Mouse (Mus musculus): ENCODE measurements around the gene Wnt5a. TPM values are rescaled to one million over a fixed set of nuclear protein-coding genes. Genes with fewer than 3 reads are reported as not detected.

The Wnt5a gene
- polyA plus RNA-seq, 1 experiment from 2014 or later, result 26.0 TPM

GRCm38 (mm10) chr14:28507471-28507870 is 2.9 kb downstream of the Wnt5a start:
- H3K9ac ChIP-seq (replicated peaks; ENCODE audit: low read length), result peak overlapping the region; percentile 88
- WGBS, result 1% methylated on average over 18 of the region's 18 CpGs

GRCm38 (mm10) chr14:28508288-28509258 is 4.0 kb downstream of the Wnt5a start:
- H3K9ac ChIP-seq (replicated peaks; ENCODE audit: low read length), result peak overlapping the region; percentile 68
- H3K9me3 ChIP-seq (ENCODE audit: low read length), result no peaks in the 10 kb centered on the region
- no peak for ATAC-seq (ENCODE audit: low FRiP score, low TSS enrichment)
- H3K4me2 ChIP-seq (replicated peaks; ENCODE audit: low read depth, low read length), result peak overlapping the region; percentile 91
- WGBS, result 23% methylated on average over 27 of the region's 27 CpGs
- H3K27ac ChIP-seq (ENCODE audit: low read length), result no peak overlapping the region
- no peaks in the 10 kb centered on the region for H3K36me3 ChIP-seq (ENCODE audit: insufficient read depth, low read length)
- H3K4me1 ChIP-seq (ENCODE audit: insufficient read depth, low read length), result peaks cover 41% of the 10 kb centered on the region
- peaks cover 42% of the 10 kb centered on the region for H3K27me3 ChIP-seq (ENCODE audit: insufficient read depth, low read length)
- H3K4me3 ChIP-seq (ENCODE audit: low read length), result peak overlapping the region; percentile 73

More at GRCm38 (mm10) chr14:28507471-28507870, 2.9 kb downstream of the Wnt5a start:
- 0 out of 2 replicates have a peak, but pooled peaks have one; percentile 3 for ATAC-seq (ENCODE audit: low FRiP score, low TSS enrichment)
- Histone ChIP-seq H3K9me3 (ENCODE audit: low read length) (no peaks in the 10 kb centered on the region), H3K4me1 (ENCODE audit: insufficient read depth, low read length) (peaks cover 41% of the 10 kb centered on the region), H3K4me3 (ENCODE audit: low read length) (peak overlapping the region; percentile 73), H3K36me3 (ENCODE audit: insufficient read depth, low read length) (no peaks in the 10 kb centered on the region), H3K27ac (ENCODE audit: low read length) (peak overlapping the region; percentile 95; the same call in 1 of the 2 replicates), H3K27me3 (ENCODE audit: insufficient read depth, low read length) (peaks cover 35% of the 10 kb centered on the region), H3K4me2 (replicated peaks; ENCODE audit: low read depth, low read length) (peak overlapping the region; percentile 91)

DNA sequence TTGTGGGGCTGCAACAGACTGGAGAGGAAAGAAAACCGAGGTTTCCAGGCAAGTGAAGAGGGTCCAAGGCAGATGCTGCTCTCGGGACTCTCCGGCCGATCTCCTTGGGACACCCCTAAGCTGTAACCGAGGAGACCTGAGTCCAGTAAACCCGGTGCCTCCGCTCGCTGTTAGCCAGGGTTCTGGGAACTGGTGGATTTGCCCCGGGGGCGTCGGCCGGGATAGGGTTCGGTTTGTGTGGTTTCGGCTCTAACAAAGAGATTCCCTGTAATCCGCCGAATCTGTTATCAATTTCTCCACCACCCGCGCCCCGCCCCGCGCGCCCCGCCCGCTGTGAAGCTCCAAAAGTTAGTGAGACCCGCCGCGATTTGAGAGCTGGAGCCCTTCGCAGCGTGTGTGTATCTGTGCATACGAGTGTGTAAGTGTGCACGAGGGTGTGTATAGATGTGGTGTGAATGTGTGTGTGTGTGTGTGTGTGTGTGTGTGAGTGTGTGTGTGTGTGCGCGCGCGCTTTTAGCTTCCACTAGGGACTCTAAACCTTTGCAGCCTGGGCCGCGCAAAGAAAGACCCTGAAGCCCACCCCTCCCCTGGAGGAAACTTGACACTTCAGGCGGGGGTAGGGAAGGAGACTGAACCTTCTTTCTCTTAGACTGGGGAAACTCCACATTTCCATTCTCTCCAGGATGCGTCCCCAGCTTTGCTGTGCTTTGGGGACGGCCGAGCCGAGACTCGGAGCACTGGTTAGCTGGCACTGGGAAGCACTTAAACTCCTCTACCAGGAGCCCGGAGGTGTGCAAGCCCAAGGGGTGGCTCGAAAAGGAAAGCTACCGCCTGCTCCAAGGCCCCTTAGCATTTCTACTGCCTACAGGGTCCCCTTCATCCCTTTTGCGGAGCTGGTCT is 5.1 kb downstream of the Wnt5a start:
- ATAC-seq (ENCODE audit: low FRiP score, low TSS enrichment), result 0 out of 2 replicates have a peak, but pooled peaks have one; percentile 7
- WGBS, result 1% methylated on average over 47 of the region's 47 CpGs
- H3K27ac ChIP-seq (ENCODE audit: low read length), result 0 out of 2 replicates have a peak overlapping the region, but pooled peaks have one; percentile 2

DNA sequence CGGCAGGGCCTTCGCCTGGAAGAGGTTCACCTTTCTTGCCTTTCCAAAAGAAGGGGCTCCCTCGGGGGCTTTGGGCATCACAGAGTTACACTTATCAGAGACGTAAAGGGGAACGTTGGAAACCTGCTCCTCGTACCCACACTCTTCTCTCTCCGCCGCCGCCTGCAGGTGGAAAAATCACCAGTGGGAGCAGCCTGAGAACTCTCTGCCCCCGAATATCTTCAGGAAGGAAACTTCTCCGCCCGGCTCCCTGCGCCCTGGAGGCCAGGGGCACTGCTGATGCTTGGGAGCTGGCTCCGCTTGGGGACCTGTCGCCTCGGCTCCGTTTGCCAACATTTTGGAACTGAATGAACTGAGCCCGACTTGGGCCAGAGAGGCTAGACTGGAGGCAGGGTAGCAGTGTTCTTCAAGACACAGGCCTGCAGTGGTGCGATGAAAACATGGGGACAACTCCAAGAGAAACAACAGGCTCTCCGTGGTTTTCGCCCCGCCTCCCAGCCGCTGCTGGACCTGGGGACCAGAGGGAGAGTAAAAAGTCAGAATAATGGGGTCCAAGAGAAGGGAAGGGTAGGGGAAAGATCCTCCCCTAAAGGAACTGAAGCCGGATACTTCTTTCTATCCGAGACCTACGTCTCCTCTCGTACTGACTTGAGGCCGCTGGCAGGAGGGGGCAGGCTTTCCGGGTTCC is 5.9 kb downstream of the Wnt5a start:
- Histone ChIP-seq H3K4me1 (ENCODE audit: insufficient read depth, low read length) (peaks cover 34% of the 10 kb centered on the region), H3K4me3 (ENCODE audit: low read length) (peak overlapping the region; percentile 73), H3K4me2 (replicated peaks; ENCODE audit: low read depth, low read length) (peak overlapping the region; percentile 91), H3K9me3 (ENCODE audit: low read length) (no peaks in the 10 kb centered on the region), H3K9ac (replicated peaks; ENCODE audit: low read length) (peak overlapping the region; percentile 68), H3K27ac (ENCODE audit: low read length) (no peak overlapping the region), H3K36me3 (ENCODE audit: insufficient read depth, low read length) (no peaks in the 10 kb centered on the region), H3K27me3 (ENCODE audit: insufficient read depth, low read length) (peaks cover 42% of the 10 kb centered on the region)
- no peak for ATAC-seq (ENCODE audit: low FRiP score, low TSS enrichment)
- WGBS, result 2% methylated on average over 29 of the region's 29 CpGs

More for the DNA sequence above, 5.1 kb downstream of the Wnt5a start:
- no peaks in the 10 kb centered on the region for H3K36me3 ChIP-seq (ENCODE audit: insufficient read depth, low read length)
- peak overlapping the region; percentile 68 for H3K9ac ChIP-seq (replicated peaks; ENCODE audit: low read length)
- peaks cover 34% of the 10 kb centered on the region for H3K4me1 ChIP-seq (ENCODE audit: insufficient read depth, low read length)
- no peaks in the 10 kb centered on the region for H3K9me3 ChIP-seq (ENCODE audit: low read length)
- H3K27me3 ChIP-seq (ENCODE audit: insufficient read depth, low read length), result peaks cover 38% of the 10 kb centered on the region
- H3K4me2 ChIP-seq (replicated peaks; ENCODE audit: low read depth, low read length), result peak overlapping the region; percentile 91
- peak overlapping the region; percentile 73 for H3K4me3 ChIP-seq (ENCODE audit: low read length)

DNA sequence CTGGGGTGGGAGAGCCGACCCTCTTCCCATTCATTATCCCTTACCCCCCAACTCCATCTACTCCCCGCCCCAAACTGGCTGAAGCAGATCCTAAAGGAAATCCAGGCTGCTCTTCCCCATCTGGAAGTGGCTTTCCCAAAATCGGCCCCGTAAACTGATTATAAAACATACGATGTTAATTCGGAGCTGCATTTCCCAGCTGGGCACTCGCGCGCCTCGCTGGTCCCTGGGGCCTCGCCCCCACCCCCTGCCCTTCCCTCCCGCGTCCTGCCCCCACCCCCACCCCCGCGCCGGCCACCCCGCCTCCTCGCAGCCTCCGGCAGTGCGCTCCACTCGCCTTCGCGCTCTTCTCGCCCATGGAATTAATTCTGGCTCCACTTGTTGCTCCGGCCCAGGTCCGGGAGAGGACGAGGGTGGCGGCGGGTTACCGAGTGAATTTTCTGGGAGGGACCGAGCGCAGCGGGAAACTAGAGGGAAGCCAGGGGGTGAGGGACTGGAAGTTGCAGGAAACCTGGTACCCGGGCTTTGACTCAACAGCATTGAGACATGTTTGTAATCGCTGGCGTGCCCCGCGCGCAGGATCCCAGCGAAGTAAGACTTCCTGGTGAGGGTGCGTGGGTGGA is 6.6 kb downstream of the Wnt5a start:
- H3K9ac ChIP-seq (replicated peaks; ENCODE audit: low read length), result peak overlapping the region; percentile 68
- H3K4me2 ChIP-seq (replicated peaks; ENCODE audit: low read depth, low read length), result peak overlapping the region; percentile 91
- no peaks in the 10 kb centered on the region for H3K9me3 ChIP-seq (ENCODE audit: low read length)
- no peaks in the 10 kb centered on the region for H3K36me3 ChIP-seq (ENCODE audit: insufficient read depth, low read length)
- ATAC-seq (ENCODE audit: low FRiP score, low TSS enrichment), result no peak
- peaks cover 41% of the 10 kb centered on the region for H3K27me3 ChIP-seq (ENCODE audit: insufficient read depth, low read length)
- H3K4me1 ChIP-seq (ENCODE audit: insufficient read depth, low read length), result peaks cover 34% of the 10 kb centered on the region
- WGBS, result under 1% methylated on average over 32 of the region's 41 CpGs
- peak overlapping the region; percentile 73 for H3K4me3 ChIP-seq (ENCODE audit: low read length)
- H3K27ac ChIP-seq (ENCODE audit: low read length), result no peak overlapping the region

GRCm38 (mm10) chr14:28512805-28513590 is 8.4 kb downstream of the Wnt5a start:
- Histone ChIP-seq H3K36me3 (ENCODE audit: insufficient read depth, low read length) (0 out of 2 replicates have a peak, but pooled peaks cover under 1% of the 10 kb centered on the region), H3K4me2 (replicated peaks; ENCODE audit: low read depth, low read length) (no peak overlapping the region), H3K27ac (ENCODE audit: low read length) (no peak overlapping the region), H3K4me3 (ENCODE audit: low read length) (no peak overlapping the region), H3K27me3 (ENCODE audit: insufficient read depth, low read length) (peaks cover 36% of the 10 kb centered on the region), H3K9me3 (ENCODE audit: low read length) (no peaks in the 10 kb centered on the region), H3K4me1 (ENCODE audit: insufficient read depth, low read length) (peaks cover 31% of the 10 kb centered on the region), H3K9ac (replicated peaks; ENCODE audit: low read length) (no peak overlapping the region)
- 86% methylated on average over 5 of the region's 5 CpGs for WGBS
- no peak for ATAC-seq (ENCODE audit: low FRiP score, low TSS enrichment)

DNA sequence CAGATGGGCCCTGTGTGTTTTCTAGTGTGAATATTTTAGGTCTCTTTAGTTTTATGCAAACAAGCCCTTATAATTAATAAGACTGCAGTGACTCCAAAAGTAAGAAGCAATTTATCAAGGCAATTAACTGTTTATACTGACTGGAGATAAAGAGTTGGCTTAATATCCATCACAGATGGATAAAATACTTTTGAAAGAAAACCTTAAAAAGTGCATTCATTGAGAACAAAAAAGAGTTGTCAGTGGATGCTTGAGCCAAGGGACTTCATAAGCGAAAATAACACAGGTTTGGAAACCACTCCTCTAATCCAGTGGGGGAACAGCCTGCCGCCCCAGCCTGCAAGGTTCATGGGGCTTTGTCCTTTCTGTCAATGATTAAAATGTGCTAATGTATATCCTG is 9.6 kb downstream of the Wnt5a start:
- Histone ChIP-seq H3K4me2 (replicated peaks; ENCODE audit: low read depth, low read length) (no peak overlapping the region), H3K4me3 (ENCODE audit: low read length) (no peak overlapping the region), H3K27me3 (ENCODE audit: insufficient read depth, low read length) (peaks cover 28% of the 10 kb centered on the region), H3K36me3 (ENCODE audit: insufficient read depth, low read length) (0 out of 2 replicates have a peak, but pooled peaks cover 7% of the 10 kb centered on the region), H3K4me1 (ENCODE audit: insufficient read depth, low read length) (peaks cover 24% of the 10 kb centered on the region), H3K9me3 (ENCODE audit: low read length) (no peaks in the 10 kb centered on the region), H3K9ac (replicated peaks; ENCODE audit: low read length) (no peak overlapping the region), H3K27ac (ENCODE audit: low read length) (no peak overlapping the region)
- WGBS, result 51% methylated on average over 2 of the region's 2 CpGs
- no peak for ATAC-seq (ENCODE audit: low FRiP score, low TSS enrichment)

DNA sequence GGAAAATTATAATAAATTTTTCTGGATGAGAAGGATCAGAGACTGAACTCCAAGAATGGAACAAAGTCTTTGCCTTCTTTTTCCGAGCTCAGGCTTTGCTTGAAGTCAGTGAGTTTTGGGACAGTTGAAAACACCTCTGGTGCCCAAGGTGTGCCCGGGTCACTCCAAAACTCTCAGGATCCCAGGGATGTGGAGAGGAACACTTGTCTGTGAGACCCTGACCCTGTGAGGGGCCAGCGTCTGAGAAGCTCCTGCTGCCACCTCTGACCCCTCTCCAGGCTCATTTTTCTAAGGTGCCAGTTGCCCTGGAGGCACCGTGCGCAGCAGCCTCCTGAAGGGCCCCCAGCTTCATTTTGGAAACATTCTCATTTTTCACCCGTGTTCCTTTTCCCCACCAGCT is 10.8 kb downstream of the Wnt5a start:
- H3K36me3 ChIP-seq (ENCODE audit: insufficient read depth, low read length), result 0 out of 2 replicates have a peak, but pooled peaks cover 15% of the 10 kb centered on the region
- WGBS, result 50% methylated on average over 6 of the region's 6 CpGs

More for the DNA sequence above, 10.8 kb downstream of the Wnt5a start:
- peaks cover 24% of the 10 kb centered on the region for H3K27me3 ChIP-seq (ENCODE audit: insufficient read depth, low read length)
- no peak overlapping the region for H3K4me3 ChIP-seq (ENCODE audit: low read length)
- no peaks in the 10 kb centered on the region for H3K9me3 ChIP-seq (ENCODE audit: low read length)
- ATAC-seq (ENCODE audit: low FRiP score, low TSS enrichment), result no peak
- H3K4me1 ChIP-seq (ENCODE audit: insufficient read depth, low read length), result peaks cover 12% of the 10 kb centered on the region
- no peak overlapping the region for H3K4me2 ChIP-seq (replicated peaks; ENCODE audit: low read depth, low read length)
- no peak overlapping the region for H3K27ac ChIP-seq (ENCODE audit: low read length)
- no peak overlapping the region for H3K9ac ChIP-seq (replicated peaks; ENCODE audit: low read length)

Data from kidney, embryonic 16.5 days (tissue).